Mouse (Mus musculus) lung, adult 2 months (tissue): ENCODE results near the gene Gm13283.
"Not testable (repeated sequence)": the region's sequence is repeated elsewhere in the genome, so short reads cannot be mapped to it uniquely, and the experiment has no call there.

Source experiments
- CTCF ChIP-seq: fragments of 200-500 bp; IDR thresholded peaks from 2 replicates; pipeline ENCODE4 v1.5.1; 2011; ENCODE audit warnings: mild to moderate bottlenecking, low read length, control low read depth; ENCODE audit not compliant: insufficient read depth
- POLR2A ChIP-seq: fragments of 200-500 bp; IDR thresholded peaks from 2 replicates; pipeline ENCODE4 v1.6.1; 2011; ENCODE audit warnings: low read depth, mild to moderate bottlenecking, control low read depth, low read length, borderline replicate concordance; ENCODE audit errors: extremely low read depth

DNA sequence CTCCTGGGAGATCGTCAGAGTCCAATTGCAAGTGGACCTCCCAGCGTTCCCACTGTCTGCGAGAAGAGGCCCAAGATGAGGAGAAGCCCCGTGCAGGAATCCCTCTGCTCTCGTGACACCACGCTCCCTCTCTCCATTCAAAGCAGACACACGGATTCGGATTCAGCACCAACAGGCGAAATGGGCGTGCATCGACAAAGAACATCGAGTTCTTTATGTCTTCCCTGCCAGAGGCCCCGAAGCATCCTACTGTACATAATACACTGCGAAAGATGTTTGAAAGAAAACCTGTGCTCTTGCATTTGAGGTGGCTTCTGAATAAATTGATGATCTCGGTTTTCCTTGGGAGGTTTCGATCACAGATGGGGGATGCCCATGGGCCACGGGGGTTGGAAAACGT lies 20.4 kb downstream of the Gm13283 start:
- TF ChIP-seq POLR2A, CTCF: not testable (repeated sequence)
